Mouse (Mus musculus) liver, embryonic 16.5 days (tissue): ENCODE results near the gene Commd6. TPM values are rescaled to one million over a fixed set of nuclear protein-coding genes. Genes with fewer than 3 reads are reported as not detected.

Experiments
- ATAC-seq: fragments of 200-750 bp; cut with Nextera tagmentation; 2 replicates; pipeline ENCODE4 v1.8.0; 2017; ENCODE audit warnings: low read depth, mild to moderate bottlenecking, moderate number of reproducible peaks, moderate library complexity
- H3K27ac ChIP-seq: fragments of 300-500 bp; sonication (generic); 2 replicates; pipeline ENCODE4 v1.5.1; 2014; ENCODE audit warnings: mild to moderate bottlenecking, low read length
- H3K27me3 ChIP-seq: fragments of 300-500 bp; sonication (generic); 2 replicates; pipeline ENCODE4 v1.6.1; 2014; ENCODE audit warnings: low read depth, low read length, mixed read lengths; ENCODE audit not compliant: control insufficient read depth, insufficient read depth
- H3K36me3 ChIP-seq: fragments of 300-500 bp; sonication (generic); 2 replicates; pipeline ENCODE4 v1.6.1; 2014; ENCODE audit warnings: mild to moderate bottlenecking; ENCODE audit not compliant: control insufficient read depth, insufficient read depth
- H3K4me1 ChIP-seq: fragments of 300-500 bp; sonication (generic); 2 replicates; pipeline ENCODE4 v1.6.1; 2014; ENCODE audit warnings: low read depth, low read length, mixed read lengths; ENCODE audit not compliant: control insufficient read depth
- H3K4me2 ChIP-seq: fragments of 300-500 bp; sonication (generic); 2 replicates; pipeline ENCODE4 v1.6.1; 2014; ENCODE audit warnings: low read depth, low read length, mixed read lengths
- H3K4me3 ChIP-seq: fragments of 300-500 bp; sonication (generic); 2 replicates; pipeline ENCODE4 v1.5.1; 2014; ENCODE audit warnings: low read depth, mild to moderate bottlenecking, low read length
- H3K9ac ChIP-seq: fragments of 300-500 bp; sonication (generic); 2 replicates; pipeline ENCODE4 v1.6.1; 2014; ENCODE audit warnings: low read depth, low read length
- H3K9me3 ChIP-seq: fragments of 300-500 bp; sonication (generic); replicated peaks from 2 replicates; pipeline ENCODE4 v1.6.1; 2016; ENCODE audit warnings: low read length; ENCODE audit not compliant: control insufficient read depth
- WGBS: fragments of 180-500 bp; shearing (Covaris S2); extraction: QIAGEN DNeasy Blood & Tissue Kit; methylation state at CpG from one replicate; pipeline ENCODE4 v1.1.7; 2014; ENCODE audit not compliant: insufficient replicate concordance; 5-methylcytosine and 5-hydroxymethylcytosine counted together
- polyA plus RNA-seq: library from polyadenylated mRNA; unstranded; fragments of >200 nt; fragmentation: Nextera tagmentation; extraction: Ambion mirVana; gene quantifications from 2 replicates; pipeline ENCODE4 v1.2.1, GENCODE M21; 2015

The Commd6 gene
- polyA plus RNA-seq, 1 experiment from 2014 or later, result 35.7 TPM

- Histone ChIP-seq H3K4me2 (no peak overlapping the region), H3K27me3 (no peaks in the 10 kb centered on the region), H3K36me3 (no peaks in the 10 kb centered on the region), H3K9ac (no peak overlapping the region), H3K4me1 (no peaks in the 10 kb centered on the region), H3K27ac (no peak overlapping the region), H3K9me3 (no peaks in the 10 kb centered on the region), H3K4me3 (no peak overlapping the region)
- WGBS, result 33% methylated on average over 7 of the region's 7 CpGs
- ATAC-seq, result no peak
Observed at GRCm38 (mm10) chr14:101586096-101586495, 54.4 kb downstream of the Commd6 start.

Other genes starting within 250 kb of the Commd6 start
- gene Tbc1d4, start 31.5 kb downstream of the Commd6 start, polyA plus RNA-seq, result 1.5 and 2.0 TPM in 2 replicates
- gene Uchl3, start 13.3 kb upstream of the Commd6 start, polyA plus RNA-seq, result 40.3 and 43.6 TPM in 2 replicates
- gene Gm9922, start 89.1 kb upstream of the Commd6 start, polyA plus RNA-seq, result not detected in 2 replicates
- gene Lmo7, start 89.3 kb upstream of the Commd6 start, polyA plus RNA-seq, result 2.9 and 3.6 TPM in 2 replicates